Mouse (Mus musculus) heart, postnatal 0 days (tissue): ENCODE measurements around the gene Mast3.

Source experiments
- CTCF ChIP-seq: IDR thresholded peaks from 2 replicates; pipeline ENCODE4 v1.5.1; 2016; ENCODE audit warnings: antibody characterized with exemption, control low read depth, low read depth
- EP300 ChIP-seq: IDR thresholded peaks from 2 replicates; pipeline ENCODE4 v1.6.1; 2016; ENCODE audit warnings: antibody characterized with exemption, low read depth

GRCm38 (mm10) chr8:70842484-70842883 is 37.6 kb upstream of the Mast3 start:
- no peak for TF ChIP-seq CTCF
- no peak for TF ChIP-seq EP300
